Mouse (Mus musculus): ENCODE measurements around the gene Gm7137.

DNA sequence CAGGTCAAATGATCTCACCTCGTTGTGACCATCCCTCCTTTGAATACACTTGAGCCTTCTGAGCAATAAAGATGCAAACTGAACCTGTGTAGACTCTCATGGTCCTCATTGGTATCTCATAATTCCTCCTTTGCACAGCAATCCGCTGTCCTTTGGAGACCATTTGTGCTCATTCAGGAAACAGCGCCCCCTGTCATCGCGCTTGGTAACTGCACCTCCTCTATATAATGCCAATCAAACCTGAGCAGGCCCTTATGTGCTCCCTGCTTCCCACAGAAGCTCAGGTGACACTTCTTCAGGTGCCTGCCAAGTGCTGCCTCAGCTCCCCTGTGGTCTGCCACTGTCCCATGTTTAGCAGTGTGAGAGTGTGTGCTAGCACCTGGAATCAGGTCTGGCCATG is 27.5 kb upstream of the Gm7137 start:
- TF ChIP-seq MAZ (IDR thresholded peaks at IDR 0.05; ENCODE audit: low read depth, low read length) (no peak), POLR2A (IDR thresholded peaks at IDR 0.05; ENCODE audit: control insufficient read depth in 1 of 2, insufficient read depth in 1 of 2, low read depth in 1 of 2, low read length in 2 of 2, poor library complexity in 1 of 2) (no peak), CTCF (IDR thresholded peaks at IDR 0.05 in 2 of 3, conservative IDR thresholded peaks at IDR 0.05 in 1 of 3; ENCODE audit: control insufficient read depth in 1 of 3, insufficient read depth in 1 of 3, low read depth in 2 of 3, low read length in 3 of 3, poor library complexity in 1 of 3, severe bottlenecking in 1 of 3) (peak; percentile 69 to 91 (median 80)), MYC (IDR thresholded peaks at IDR 0.05; ENCODE audit: low read depth, low read length) (no peak), GATA1 (IDR thresholded peaks at IDR 0.05; ENCODE audit: low read depth, low read length) (no peak), CHD1 (IDR thresholded peaks at IDR 0.05; ENCODE audit: low read depth, low read length) (no peak)

Measured in MEL (cell line).